Mouse (Mus musculus) neural tube, embryonic 12.5 days (tissue): ENCODE results near the gene Arpin. TPM values are rescaled to one million over a fixed set of nuclear protein-coding genes. Genes with fewer than 3 reads are reported as not detected.

Experiments used
- ATAC-seq: fragments of 200-750 bp; cut with Nextera tagmentation; 2 replicates; pipeline ENCODE4 v1.8.0; 2017; ENCODE audit warnings: low read depth, mild to moderate bottlenecking, moderate TSS enrichment, moderate library complexity; ENCODE audit not compliant: low FRiP score
- H3K27ac ChIP-seq: fragments of 300-500 bp; sonication (generic); 2 replicates; pipeline ENCODE4 v1.5.1; 2016
- H3K27me3 ChIP-seq: fragments of 300-500 bp; sonication (generic); replicated peaks from 2 replicates; pipeline ENCODE4 v1.6.1; 2016; ENCODE audit warnings: mild to moderate bottlenecking
- H3K36me3 ChIP-seq: fragments of 300-500 bp; sonication (generic); 2 replicates; pipeline ENCODE4 v1.6.1; 2016; ENCODE audit warnings: mild to moderate bottlenecking
- H3K4me1 ChIP-seq: fragments of 300-500 bp; sonication (generic); 2 replicates; pipeline ENCODE4 v1.6.1; 2016
- H3K4me2 ChIP-seq: fragments of 300-500 bp; sonication (generic); replicated peaks from 2 replicates; pipeline ENCODE4 v1.6.1; 2016; ENCODE audit warnings: mild to moderate bottlenecking
- H3K4me3 ChIP-seq: fragments of 300-500 bp; sonication (generic); 2 replicates; pipeline ENCODE4 v1.5.1; 2016
- H3K9ac ChIP-seq: fragments of 300-500 bp; sonication (generic); 2 replicates; pipeline ENCODE4 v1.6.1; 2016; ENCODE audit warnings: mild to moderate bottlenecking
- H3K9me3 ChIP-seq: fragments of 300-500 bp; sonication (generic); 2 replicates; pipeline ENCODE4 v1.6.1; 2016; ENCODE audit warnings: mild to moderate bottlenecking
- WGBS: fragments of 180-500 bp; shearing (Covaris S2); methylation state at CpG from one replicate; pipeline ENCODE4 v1.1.7; 2016; 5-methylcytosine and 5-hydroxymethylcytosine counted together
- polyA plus RNA-seq: library from polyadenylated mRNA; unstranded; fragments of >200 nt; fragmentation: Nextera tagmentation; extraction: Ambion mirVana; gene quantifications from 2 replicates; pipeline ENCODE4 v1.2.1, GENCODE M21; 2016

Gene Arpin
- polyA plus RNA-seq, 1 experiment from 2014 or later = 22.2 TPM

DNA sequence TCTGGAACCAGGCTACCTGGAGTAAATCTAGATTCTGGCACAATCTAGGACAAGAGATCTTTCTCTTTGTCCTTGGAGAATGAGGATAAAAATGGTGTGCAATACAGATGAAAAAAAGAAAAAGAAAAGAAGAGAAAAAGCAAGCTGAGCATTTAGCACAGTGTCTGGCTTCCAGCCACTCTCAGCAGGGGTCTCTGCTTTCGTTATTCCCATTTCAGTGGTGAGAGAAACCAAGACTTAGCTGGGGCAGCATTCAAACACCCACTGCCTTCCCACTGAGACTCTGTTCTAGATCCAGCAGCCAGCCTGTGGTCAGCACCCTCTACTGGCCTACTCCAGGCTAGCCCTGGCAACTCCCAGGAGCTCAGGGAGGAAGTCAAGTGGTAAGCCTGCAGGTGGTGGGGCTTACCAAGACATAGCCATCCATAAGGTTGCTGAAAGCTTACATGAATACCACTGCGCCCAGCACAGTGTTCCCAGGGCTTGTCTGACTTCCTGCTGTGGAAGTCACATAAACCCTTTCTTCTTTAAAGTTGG lies 6.6 kb downstream of the Arpin start:
- Histone ChIP-seq H3K27ac (no peak overlapping the region), H3K36me3 (peaks cover 8% of the 10 kb centered on the region), H3K27me3 (no peaks in the 10 kb centered on the region), H3K9ac (no peak overlapping the region), H3K4me1 (no peaks in the 10 kb centered on the region), H3K4me2 (no peak overlapping the region), H3K9me3 (no peaks in the 10 kb centered on the region), H3K4me3 (no peak overlapping the region)
- 76% methylated on average over 2 of the region's 2 CpGs for WGBS
- ATAC-seq = no peak

DNA sequence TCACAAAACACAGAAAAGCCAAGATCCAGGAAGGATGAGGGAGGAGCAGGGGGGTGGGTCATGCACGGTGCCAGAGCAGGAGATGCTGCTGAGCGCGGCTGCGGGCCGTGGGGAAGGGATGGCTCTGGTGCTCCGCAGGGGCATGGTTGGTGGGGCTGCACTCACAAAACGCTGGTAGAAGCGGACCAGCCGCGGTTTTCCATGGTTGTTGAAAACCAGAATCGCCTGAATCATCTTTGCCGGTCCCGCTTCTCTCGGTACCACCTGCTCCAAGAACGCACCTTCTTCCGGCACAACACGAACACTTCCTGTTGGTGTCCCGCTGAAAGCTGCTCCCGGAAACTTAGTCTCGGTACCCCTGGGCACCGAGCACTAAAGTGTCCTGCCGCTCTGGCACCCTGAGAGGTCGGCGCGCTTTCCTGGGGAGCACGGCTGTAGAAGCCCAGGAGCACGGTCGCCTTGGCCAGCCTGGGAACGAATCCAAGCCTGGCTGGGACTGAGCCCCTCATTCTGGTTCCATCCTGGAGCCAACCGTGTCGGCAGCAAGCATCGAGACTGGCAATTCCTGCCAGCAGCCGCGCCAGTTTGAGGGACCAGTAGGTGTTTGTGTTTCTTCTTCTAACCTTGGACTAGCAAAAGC lies 14.7 kb downstream of the Arpin start, which contains the start of gene Ap3s2:
TSS of gene Ap3s2 (minus strand) at position 306 of the 640 bp plus-strand sequence.
- Histone ChIP-seq H3K4me3 (peak within 1 kb of the TSS; percentile 81), H3K27ac (0 out of 2 replicates have a peak within 1 kb of the TSS, but pooled peaks have one; percentile 54), H3K36me3 (0 out of 2 replicates have a peak, but pooled peaks cover 2% of the 10 kb centered on the region), H3K4me1 (peaks cover 7% of the 10 kb centered on the region), H3K4me2 (peak within 1 kb of the TSS; percentile 73), H3K9me3 (no peaks in the 10 kb centered on the region), H3K9ac (peak within 1 kb of the TSS; percentile 68), H3K27me3 (no peaks in the 10 kb centered on the region)
- under 1% methylated on average over 34 of the region's 34 CpGs for WGBS
- ATAC-seq = peak; percentile 95

DNA sequence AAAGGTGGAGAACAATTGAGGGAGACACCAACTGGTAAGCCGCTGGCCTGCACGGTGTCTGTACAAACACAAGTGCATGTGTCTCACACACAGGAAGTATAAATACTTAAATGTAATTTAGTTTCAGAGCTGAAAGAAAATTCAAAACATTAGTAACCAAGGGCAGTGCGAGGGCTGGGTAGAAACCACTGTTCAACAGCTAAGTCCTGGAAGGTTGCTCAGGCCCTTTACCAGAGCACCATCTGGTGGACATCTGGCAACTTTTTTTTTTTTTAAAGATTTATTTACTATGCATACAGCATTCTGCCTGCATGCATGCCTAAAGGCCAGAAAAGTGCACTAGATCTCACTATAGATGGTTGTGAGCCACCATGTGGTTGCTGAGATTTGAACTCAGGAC lies 20.6 kb downstream of the Arpin start:
- Histone ChIP-seq H3K36me3 (peaks cover 36% of the 10 kb centered on the region), H3K27ac (no peak overlapping the region), H3K4me2 (no peak overlapping the region), H3K27me3 (no peaks in the 10 kb centered on the region), H3K4me1 (peaks cover 2% of the 10 kb centered on the region), H3K9me3 (no peaks in the 10 kb centered on the region), H3K9ac (no peak overlapping the region), H3K4me3 (no peak overlapping the region)
- no peak for ATAC-seq
- 81% methylated on average over 3 of the region's 3 CpGs for WGBS

DNA sequence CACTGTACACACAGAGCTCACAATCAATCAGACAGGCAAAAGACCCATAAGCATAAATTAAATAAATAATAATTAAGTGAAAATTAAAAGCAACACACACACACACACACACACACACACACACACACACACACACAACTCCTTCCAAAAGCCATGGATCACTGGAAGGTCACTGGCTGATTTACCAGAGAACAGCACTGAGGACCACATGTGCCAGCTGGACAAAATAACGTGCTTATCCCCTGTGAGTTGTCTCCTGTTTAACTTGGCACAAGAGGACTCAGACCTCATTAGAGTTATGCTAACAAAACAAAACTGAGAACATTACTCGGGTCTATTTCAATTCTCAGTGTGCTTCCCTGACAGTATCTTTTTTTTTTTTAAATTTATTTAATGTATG lies 27.8 kb downstream of the Arpin start:
- H3K27me3 ChIP-seq = no peaks in the 10 kb centered on the region
- H3K4me3 ChIP-seq = no peak overlapping the region
- H3K36me3 ChIP-seq = peaks cover 60% of the 10 kb centered on the region
- no peaks in the 10 kb centered on the region for H3K9me3 ChIP-seq
- no peak overlapping the region for H3K27ac ChIP-seq
- no peak overlapping the region for H3K4me2 ChIP-seq
- no peak for ATAC-seq
- no peaks in the 10 kb centered on the region for H3K4me1 ChIP-seq
- H3K9ac ChIP-seq = no peak overlapping the region
- WGBS = 75% methylated on average over 2 of the region's 2 CpGs

DNA sequence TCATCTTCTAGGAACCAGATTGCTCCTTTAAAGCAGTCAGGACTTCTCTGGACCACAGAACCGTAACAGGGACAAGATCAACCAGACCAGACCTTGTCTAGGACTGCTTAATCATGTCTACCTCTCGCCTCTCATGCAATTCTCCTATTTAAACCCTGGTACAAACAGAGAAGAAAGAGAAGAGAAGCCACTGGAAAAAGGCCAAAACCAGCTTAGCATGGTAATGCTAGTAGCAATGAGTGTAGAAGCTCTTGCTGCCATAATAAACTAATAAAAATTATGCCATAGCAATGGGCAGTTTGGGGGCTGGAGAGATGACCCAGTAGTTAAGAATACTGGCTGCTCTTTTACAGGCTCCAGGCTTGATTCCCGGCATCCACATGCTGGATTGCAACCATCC lies 28.2 kb downstream of the Arpin start:
- Histone ChIP-seq H3K36me3 (peaks cover 64% of the 10 kb centered on the region), H3K4me2 (no peak overlapping the region), H3K4me1 (no peaks in the 10 kb centered on the region), H3K9ac (no peak overlapping the region), H3K27me3 (no peaks in the 10 kb centered on the region), H3K27ac (no peak overlapping the region), H3K4me3 (no peak overlapping the region), H3K9me3 (no peaks in the 10 kb centered on the region)
- ATAC-seq = no peak
- 90% methylated on average over 3 of the region's 3 CpGs for WGBS

DNA sequence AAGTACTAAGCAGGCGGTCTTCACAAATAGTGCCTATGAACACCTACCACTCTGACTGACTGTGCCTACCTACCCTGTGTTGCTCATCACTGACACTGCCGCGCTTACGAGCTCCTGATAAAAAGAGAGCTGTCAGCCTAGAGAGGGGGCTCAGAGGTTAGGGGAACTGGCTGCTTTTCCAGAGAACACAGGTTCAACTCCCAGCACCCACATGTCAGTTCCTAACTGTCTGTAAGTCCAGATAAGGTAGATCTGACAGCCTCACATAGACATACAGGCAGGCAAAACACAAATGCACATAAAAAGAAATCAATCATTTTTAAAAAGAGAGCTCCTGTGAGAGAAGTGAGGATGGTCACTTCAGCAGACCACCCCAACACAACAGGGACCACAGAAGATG lies 30.0 kb downstream of the Arpin start:
- no peak for ATAC-seq
- Histone ChIP-seq H3K9ac (no peak overlapping the region), H3K4me2 (no peak overlapping the region), H3K4me3 (no peak overlapping the region), H3K36me3 (peaks cover 71% of the 10 kb centered on the region), H3K27ac (no peak overlapping the region), H3K4me1 (no peaks in the 10 kb centered on the region), H3K27me3 (no peaks in the 10 kb centered on the region), H3K9me3 (no peaks in the 10 kb centered on the region)
- WGBS = 95% methylated on average over 4 of the region's 4 CpGs

DNA sequence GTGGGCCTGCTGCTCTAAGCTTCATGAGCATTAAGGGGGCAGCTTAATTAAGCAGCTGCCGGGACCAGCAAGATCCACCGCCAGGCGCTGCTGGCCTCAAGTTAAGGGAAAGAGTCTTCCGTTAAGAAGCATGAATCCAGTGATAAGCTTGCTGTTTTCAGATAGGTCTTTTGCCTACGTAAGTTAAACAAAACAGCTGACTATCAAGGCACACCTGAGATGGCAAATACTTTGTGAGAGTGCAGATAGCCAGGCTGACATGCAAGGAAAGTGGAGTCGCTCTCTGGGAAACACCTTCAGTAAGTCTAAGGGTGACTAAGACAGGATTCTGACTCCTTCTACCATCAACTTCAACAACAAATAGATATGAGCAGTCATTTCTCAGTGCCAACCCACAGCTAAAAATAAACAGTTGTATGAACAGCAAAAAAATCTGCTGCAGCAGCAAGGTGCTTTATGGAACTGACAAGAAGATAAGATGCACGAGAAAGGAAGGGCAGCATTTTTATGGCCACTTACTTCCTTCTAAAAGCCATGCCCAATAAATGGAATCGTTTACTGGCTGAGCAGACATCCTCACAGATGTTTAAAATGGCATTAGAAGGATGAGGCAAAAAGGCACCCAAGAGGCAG lies 31.9 kb downstream of the Arpin start:
- no peak overlapping the region for H3K4me2 ChIP-seq
- no peaks in the 10 kb centered on the region for H3K4me1 ChIP-seq
- no peaks in the 10 kb centered on the region for H3K27me3 ChIP-seq
- no peak overlapping the region for H3K9ac ChIP-seq
- peaks cover 67% of the 10 kb centered on the region for H3K36me3 ChIP-seq
- H3K4me3 ChIP-seq = no peak overlapping the region
- 88% methylated on average over 8 of the region's 8 CpGs for WGBS
- H3K27ac ChIP-seq = no peak overlapping the region
- no peak for ATAC-seq
- no peaks in the 10 kb centered on the region for H3K9me3 ChIP-seq

DNA sequence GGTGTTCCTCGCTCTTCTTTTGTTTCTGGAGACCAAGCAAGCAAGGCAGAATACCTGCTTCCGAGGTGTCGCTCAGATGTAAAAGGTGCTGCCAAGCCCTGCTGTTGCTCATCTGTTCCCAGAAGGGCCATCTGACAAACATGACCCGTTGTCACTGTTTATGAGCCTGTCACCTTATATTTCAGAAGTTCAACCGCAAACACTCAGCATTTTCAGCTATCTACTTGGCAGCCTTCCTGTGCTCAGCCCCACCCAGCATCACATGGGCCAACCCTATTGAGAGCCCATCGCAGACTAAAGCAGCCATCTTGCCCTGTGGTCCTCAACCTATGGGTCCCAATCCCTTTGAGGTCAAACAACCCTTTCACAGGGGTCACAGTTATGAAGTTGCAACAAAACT lies 34.4 kb downstream of the Arpin start:
- no peak for ATAC-seq
- Histone ChIP-seq H3K27ac (no peak overlapping the region), H3K4me1 (no peaks in the 10 kb centered on the region), H3K9ac (no peak overlapping the region), H3K9me3 (no peaks in the 10 kb centered on the region), H3K36me3 (peaks cover 57% of the 10 kb centered on the region), H3K27me3 (no peaks in the 10 kb centered on the region), H3K4me2 (no peak overlapping the region), H3K4me3 (no peak overlapping the region)
- 96% methylated on average over 6 of the region's 6 CpGs for WGBS

DNA sequence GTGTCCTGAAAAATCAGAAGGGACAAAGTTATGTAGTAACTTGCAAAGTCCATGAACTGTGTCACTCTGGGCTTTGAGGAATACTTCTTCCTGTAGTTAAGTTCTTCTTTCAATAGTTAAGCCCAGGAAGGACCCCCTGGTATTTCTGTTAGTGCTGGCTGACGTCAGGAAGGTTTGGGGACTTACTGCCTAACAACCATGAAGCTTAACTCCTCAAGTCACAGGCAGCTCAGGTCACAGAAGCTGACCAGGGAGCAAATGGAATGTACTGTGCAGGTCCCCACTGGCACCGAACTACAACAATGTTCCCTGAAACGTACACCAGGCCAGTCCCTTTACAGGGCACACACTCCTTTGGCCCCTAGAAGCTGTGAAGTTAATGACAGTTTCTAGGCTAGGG lies 39.9 kb downstream of the Arpin start:
- WGBS = 76% methylated on average over 3 of the region's 3 CpGs
- no peak overlapping the region for H3K27ac ChIP-seq
- no peak overlapping the region for H3K9ac ChIP-seq
- no peaks in the 10 kb centered on the region for H3K27me3 ChIP-seq
- ATAC-seq = no peak
- H3K36me3 ChIP-seq = peaks cover 58% of the 10 kb centered on the region
- no peaks in the 10 kb centered on the region for H3K9me3 ChIP-seq
- H3K4me2 ChIP-seq = no peak overlapping the region
- no peaks in the 10 kb centered on the region for H3K4me1 ChIP-seq
- H3K4me3 ChIP-seq = no peak overlapping the region

DNA sequence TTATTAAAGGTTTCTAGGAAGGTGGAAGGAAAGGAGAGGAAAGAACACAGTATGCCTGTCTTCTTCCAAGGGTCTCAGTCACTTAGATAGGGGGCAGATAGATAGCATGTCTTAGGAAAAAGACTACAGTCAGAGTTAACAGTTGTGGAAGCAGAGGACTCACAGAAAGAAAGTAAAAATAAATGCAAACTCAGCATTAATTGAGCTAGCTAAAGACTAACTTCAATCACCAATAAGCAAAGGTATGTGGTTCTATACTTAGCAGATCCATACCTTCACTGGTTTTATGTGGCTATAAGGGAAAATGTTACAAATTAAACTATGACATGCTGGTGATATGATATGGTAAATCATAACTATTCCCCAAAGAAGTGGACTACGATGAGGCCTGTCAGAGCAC lies 40.4 kb downstream of the Arpin start:
- H3K9me3 ChIP-seq = no peaks in the 10 kb centered on the region
- WGBS = 94% methylated on average over 1 of the region's 1 CpGs
- H3K4me3 ChIP-seq = no peak overlapping the region
- no peak overlapping the region for H3K4me2 ChIP-seq
- no peak for ATAC-seq
- H3K27ac ChIP-seq = no peak overlapping the region
- H3K27me3 ChIP-seq = no peaks in the 10 kb centered on the region
- no peaks in the 10 kb centered on the region for H3K4me1 ChIP-seq
- H3K9ac ChIP-seq = no peak overlapping the region
- peaks cover 58% of the 10 kb centered on the region for H3K36me3 ChIP-seq

DNA sequence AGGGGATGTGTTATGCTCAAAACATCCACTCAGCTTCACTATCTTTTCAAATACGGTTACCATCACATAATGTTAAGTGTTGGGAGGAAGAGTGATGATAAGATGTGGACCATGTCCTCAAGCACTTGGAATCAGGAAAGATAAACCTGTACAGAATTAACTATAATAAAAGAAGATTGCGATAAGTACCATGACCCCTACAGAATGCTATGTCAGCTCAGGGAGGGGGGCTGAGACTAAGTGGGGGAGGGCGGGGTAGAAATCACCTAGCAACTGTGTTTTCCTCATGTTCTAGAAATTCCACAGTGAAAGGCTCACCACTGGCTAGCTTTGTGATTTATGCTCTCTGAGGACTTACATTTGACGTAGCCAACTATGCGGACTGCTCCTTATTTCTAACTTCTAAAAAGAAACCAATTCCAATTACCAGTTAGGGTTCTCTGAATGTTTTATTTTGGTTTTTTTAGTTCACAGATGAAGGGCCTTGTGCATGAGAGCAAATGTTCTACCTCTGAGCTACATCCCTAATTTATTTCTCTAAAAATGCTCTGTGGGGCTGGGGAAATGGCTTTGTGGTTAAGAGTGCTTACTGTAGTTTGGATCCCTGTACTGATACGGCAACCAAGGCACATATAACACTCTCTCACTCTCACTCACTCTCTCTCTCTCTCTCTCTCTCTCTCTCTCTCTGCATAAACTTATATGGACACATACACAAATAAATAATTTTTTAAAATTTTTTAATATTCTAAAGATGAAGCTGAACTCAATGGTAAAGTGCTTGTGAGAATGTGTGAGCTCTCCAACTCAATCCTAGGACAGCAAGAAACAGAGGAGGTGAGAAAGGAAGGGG lies 42.4 kb downstream of the Arpin start:
- no peak for ATAC-seq
- WGBS = 85% methylated on average over 6 of the region's 6 CpGs
- H3K36me3 ChIP-seq = peaks cover 51% of the 10 kb centered on the region

More for the DNA sequence above, 42.4 kb downstream of the Arpin start:
- H3K27ac ChIP-seq = no peak overlapping the region
- H3K4me3 ChIP-seq = no peak overlapping the region
- H3K9me3 ChIP-seq = no peaks in the 10 kb centered on the region
- H3K9ac ChIP-seq = no peak overlapping the region
- no peaks in the 10 kb centered on the region for H3K4me1 ChIP-seq
- no peaks in the 10 kb centered on the region for H3K27me3 ChIP-seq
- no peak overlapping the region for H3K4me2 ChIP-seq
